Mouse (Mus musculus) liver, postnatal 0 days (tissue): Measurements from ENCODE around the gene Zfp866. TPM values are rescaled to one million over a fixed set of nuclear protein-coding genes. Genes with fewer than 3 reads are reported as not detected.

Experiments used
- ATAC-seq: fragments of 200-750 bp; cut with Nextera tagmentation; 2 replicates; pipeline ENCODE4 v1.8.0; 2017; ENCODE audit warnings: mild to moderate bottlenecking, moderate library complexity
- DNase-seq: peaks from one replicate; pipeline ENCODE4 v3.0.0-alpha.2; 2016
- H3K27ac ChIP-seq: fragments of 300-500 bp; sonication (generic); 2 replicates; pipeline ENCODE4 v1.5.1; 2014; ENCODE audit warnings: antibody characterized with exemption, moderate library complexity, mild to moderate bottlenecking, low read depth
- H3K27me3 ChIP-seq: fragments of 300-500 bp; sonication (generic); 2 replicates; pipeline ENCODE4 v1.6.1; 2014; ENCODE audit warnings: low read length, control low read depth, mixed read lengths; ENCODE audit not compliant: insufficient read depth
- H3K36me3 ChIP-seq: fragments of 300-500 bp; sonication (generic); replicated peaks from 2 replicates; pipeline ENCODE4 v1.6.1; 2014; ENCODE audit warnings: mild to moderate bottlenecking, control low read depth, low read length, moderate library complexity, mixed read lengths; ENCODE audit not compliant: insufficient read depth
- H3K4me1 ChIP-seq: fragments of 300-500 bp; sonication (generic); 2 replicates; pipeline ENCODE4 v1.6.1; 2014; ENCODE audit warnings: antibody characterized with exemption, mild to moderate bottlenecking, control low read depth; ENCODE audit not compliant: insufficient read depth
- H3K4me2 ChIP-seq: fragments of 300-500 bp; sonication (generic); 2 replicates; pipeline ENCODE4 v1.6.1; 2014; ENCODE audit warnings: low read depth, mild to moderate bottlenecking, low read length, moderate library complexity, mixed read lengths
- H3K4me3 ChIP-seq: fragments of 300-500 bp; sonication (generic); 2 replicates; pipeline ENCODE4 v1.5.1; 2014; ENCODE audit warnings: low read depth, low read length
- H3K9ac ChIP-seq: fragments of 300-500 bp; sonication (generic); replicated peaks from 2 replicates; pipeline ENCODE4 v1.6.1; 2014; ENCODE audit warnings: mild to moderate bottlenecking, moderate library complexity
- H3K9me3 ChIP-seq: fragments of 300-500 bp; sonication (generic); 2 replicates; pipeline ENCODE4 v1.6.1; 2016; ENCODE audit warnings: mild to moderate bottlenecking, control low read depth, low read length, mixed read lengths
- CTCF ChIP-seq: sonication (generic); IDR thresholded peaks from 2 replicates; pipeline ENCODE4 v1.5.1; 2016; ENCODE audit warnings: antibody characterized with exemption, low read depth
- EP300 ChIP-seq: IDR thresholded peaks from 2 replicates; pipeline ENCODE4 v1.6.1; 2016; ENCODE audit warnings: antibody characterized with exemption, low read depth, mild to moderate bottlenecking
- WGBS: fragments of 180-500 bp; shearing (Covaris S2); extraction: QIAGEN DNeasy Blood & Tissue Kit; methylation state at CpG from one replicate; pipeline ENCODE4 v1.1.7; 2014; ENCODE audit not compliant: insufficient replicate concordance; 5-methylcytosine and 5-hydroxymethylcytosine counted together
- polyA plus RNA-seq: library from polyadenylated mRNA; unstranded; fragments of >200 nt; fragmentation: Nextera tagmentation; extraction: Ambion mirVana; gene quantifications from 2 replicates; pipeline ENCODE4 v1.2.1, GENCODE M21; 2015

Zfp866 gene
- polyA plus RNA-seq, 1 experiment from 2014 or later = 4.6 TPM

GRCm38 (mm10) chr8:69794096-69794495 is 3.1 kb upstream of the Zfp866 start:
- WGBS = 94% methylated on average over 3 of the region's 3 CpGs
- no peak for DNase-seq
- no peak for TF ChIP-seq CTCF
- no peak for TF ChIP-seq EP300
- peaks cover 23% of the 10 kb centered on the region for H3K4me1 ChIP-seq
- H3K4me3 ChIP-seq = no peak overlapping the region
- no peak for ATAC-seq
- no peaks in the 10 kb centered on the region for H3K9me3 ChIP-seq
- no peaks in the 10 kb centered on the region for H3K27me3 ChIP-seq
- no peak overlapping the region for H3K4me2 ChIP-seq
- H3K9ac ChIP-seq = no peak overlapping the region
- H3K27ac ChIP-seq = no peak overlapping the region
- peaks cover 52% of the 10 kb centered on the region for H3K36me3 ChIP-seq

- WGBS = 95% methylated on average over 4 of the region's 4 CpGs
- Histone ChIP-seq H3K4me3 (no peak overlapping the region), H3K9me3 (no peaks in the 10 kb centered on the region), H3K27ac (no peak overlapping the region), H3K9ac (no peak overlapping the region), H3K4me2 (no peak overlapping the region), H3K27me3 (no peaks in the 10 kb centered on the region), H3K36me3 (peaks cover 49% of the 10 kb centered on the region), H3K4me1 (peaks cover 24% of the 10 kb centered on the region)
- DNase-seq (no peak), ATAC-seq (no peak)
- TF ChIP-seq EP300 (no peak), CTCF (no peak)
Measured at GRCm38 (mm10) chr8:69793666-69794065, 2.7 kb upstream of the Zfp866 start.

GRCm38 (mm10) chr8:69791415-69792068 is 564 bp upstream of the Zfp866 start:
- DNase-seq = peak; percentile 74
- peak overlapping the region; percentile 98 for H3K27ac ChIP-seq
- no peaks in the 10 kb centered on the region for H3K27me3 ChIP-seq
- H3K4me2 ChIP-seq = peak overlapping the region; percentile 79
- peak overlapping the region; percentile 98 for H3K4me3 ChIP-seq
- peak overlapping the region; percentile 94 for H3K9ac ChIP-seq
- ATAC-seq = peak; percentile 64
- 0 out of 2 replicates have a peak, but pooled peaks have one; percentile 11 for TF ChIP-seq CTCF
- TF ChIP-seq EP300 = no peak
- H3K9me3 ChIP-seq = no peaks in the 10 kb centered on the region
- peaks cover 28% of the 10 kb centered on the region for H3K36me3 ChIP-seq
- H3K4me1 ChIP-seq = peaks cover 24% of the 10 kb centered on the region
- 3% methylated on average over 44 of the region's 48 CpGs for WGBS

- no peak for TF ChIP-seq CTCF
- no peak for TF ChIP-seq EP300
- Histone ChIP-seq H3K36me3 (peaks cover 18% of the 10 kb centered on the region), H3K4me2 (peak overlapping the region; percentile 79), H3K4me1 (peaks cover 24% of the 10 kb centered on the region), H3K27ac (peak overlapping the region; percentile 98), H3K27me3 (no peaks in the 10 kb centered on the region), H3K9me3 (no peaks in the 10 kb centered on the region), H3K9ac (peak overlapping the region; percentile 94), H3K4me3 (peak overlapping the region; percentile 98)
- 19% methylated on average over 11 of the region's 11 CpGs for WGBS
- ATAC-seq = peak; percentile 22; the same call in 1 of the 2 replicates
- no peak for DNase-seq
Measured at GRCm38 (mm10) chr8:69790364-69790763, 614 bp downstream of the Zfp866 start.

- H3K4me2 ChIP-seq = peak overlapping the region; percentile 79
- WGBS = 57% methylated on average over 5 of the region's 5 CpGs
- ATAC-seq = no peak
Measured at GRCm38 (mm10) chr8:69789731-69790130, 1.2 kb downstream of the Zfp866 start.

GRCm38 (mm10) chr8:69789105-69789504 is 1.9 kb downstream of the Zfp866 start:
- Histone ChIP-seq H3K4me1 (peaks cover 24% of the 10 kb centered on the region), H3K27ac (no peak overlapping the region), H3K36me3 (peaks cover 7% of the 10 kb centered on the region), H3K4me2 (no peak overlapping the region), H3K9ac (no peak overlapping the region), H3K9me3 (no peaks in the 10 kb centered on the region), H3K27me3 (no peaks in the 10 kb centered on the region), H3K4me3 (no peak overlapping the region)
- DNase-seq = no peak
- peak; percentile 7; the same call in 1 of the 2 replicates for ATAC-seq
- WGBS = 55% methylated on average over 5 of the region's 5 CpGs
- TF ChIP-seq EP300 = no peak
- TF ChIP-seq CTCF = no peak

More at GRCm38 (mm10) chr8:69789731-69790130, 1.2 kb downstream of the Zfp866 start:
- Histone ChIP-seq H3K36me3 (peaks cover 12% of the 10 kb centered on the region), H3K4me3 (peak overlapping the region; percentile 98), H3K4me1 (peaks cover 24% of the 10 kb centered on the region), H3K27ac (peak overlapping the region; percentile 98), H3K9ac (no peak overlapping the region), H3K9me3 (no peaks in the 10 kb centered on the region), H3K27me3 (no peaks in the 10 kb centered on the region)
- no peak for DNase-seq
- TF ChIP-seq CTCF (no peak), EP300 (no peak)
